Mouse (Mus musculus) limb, embryonic 11.5 days (tissue): ENCODE results near the gene Lrrc40. TPM values are rescaled to one million over a fixed set of nuclear protein-coding genes. Genes with fewer than 3 reads are reported as not detected.
"Not testable (repeated sequence)": the region's sequence is repeated elsewhere in the genome, so short reads cannot be mapped to it uniquely, and the experiment has no call there.

Experiments used
- ATAC-seq: fragments of 200-750 bp; cut with Nextera tagmentation; 2 replicates; pipeline ENCODE4 v1.8.0; 2017; ENCODE audit warnings: low read depth; ENCODE audit not compliant: insufficient number of reproducible peaks, low FRiP score, low TSS enrichment
- DNase-seq: peaks from one replicate; pipeline ENCODE4 v3.0.0-alpha.2; 2015; ENCODE audit warnings: low spot score
- H3K27ac ChIP-seq: fragments of 300-500 bp; sonication (generic); replicated peaks from 2 replicates; pipeline ENCODE4 v1.5.1; 2014; ENCODE audit warnings: low read depth, mild to moderate bottlenecking, low read length
- H3K27me3 ChIP-seq: fragments of 300-500 bp; sonication (generic); 2 replicates; pipeline ENCODE4 v1.6.1; 2014; ENCODE audit warnings: mild to moderate bottlenecking, low read length, mixed read lengths; ENCODE audit not compliant: control insufficient read depth, insufficient read depth
- H3K36me3 ChIP-seq: fragments of 300-500 bp; sonication (generic); 2 replicates; pipeline ENCODE4 v1.6.1; 2014; ENCODE audit warnings: mild to moderate bottlenecking, low read length, moderate library complexity, mixed read lengths; ENCODE audit not compliant: control insufficient read depth, insufficient read depth
- H3K4me1 ChIP-seq: fragments of 300-500 bp; sonication (generic); 2 replicates; pipeline ENCODE4 v1.6.1; 2014; ENCODE audit warnings: low read length, mixed read lengths; ENCODE audit not compliant: control insufficient read depth, insufficient read depth
- H3K4me2 ChIP-seq: fragments of 300-500 bp; sonication (generic); 2 replicates; pipeline ENCODE4 v1.6.1; 2014; ENCODE audit warnings: low read depth, mild to moderate bottlenecking, moderate library complexity; ENCODE audit not compliant: severe bottlenecking
- H3K4me3 ChIP-seq: fragments of 300-500 bp; sonication (generic); 2 replicates; pipeline ENCODE4 v1.5.1; 2014; ENCODE audit warnings: low read depth, low read length
- H3K9ac ChIP-seq: fragments of 300-500 bp; sonication (generic); 2 replicates; pipeline ENCODE4 v1.6.1; 2014; ENCODE audit warnings: mild to moderate bottlenecking, low read length
- H3K9me3 ChIP-seq: fragments of 300-500 bp; sonication (generic); 2 replicates; pipeline ENCODE4 v1.6.1; 2016; ENCODE audit warnings: low read length; ENCODE audit not compliant: control insufficient read depth
- WGBS: fragments of 180-500 bp; shearing (Covaris S2); extraction: QIAGEN DNeasy Blood & Tissue Kit; methylation state at CpG from one replicate; pipeline ENCODE4 v1.1.7; 2014; 5-methylcytosine and 5-hydroxymethylcytosine counted together
- polyA plus RNA-seq: library from polyadenylated mRNA; unstranded; fragments of >200 nt; fragmentation: Nextera tagmentation; extraction: Ambion mirVana; gene quantifications from 2 replicates; pipeline ENCODE4 v1.2.1, GENCODE M21; 2014

Lrrc40 gene
- polyA plus RNA-seq, 1 experiment from 2014 or later: 88.0 TPM

DNA sequence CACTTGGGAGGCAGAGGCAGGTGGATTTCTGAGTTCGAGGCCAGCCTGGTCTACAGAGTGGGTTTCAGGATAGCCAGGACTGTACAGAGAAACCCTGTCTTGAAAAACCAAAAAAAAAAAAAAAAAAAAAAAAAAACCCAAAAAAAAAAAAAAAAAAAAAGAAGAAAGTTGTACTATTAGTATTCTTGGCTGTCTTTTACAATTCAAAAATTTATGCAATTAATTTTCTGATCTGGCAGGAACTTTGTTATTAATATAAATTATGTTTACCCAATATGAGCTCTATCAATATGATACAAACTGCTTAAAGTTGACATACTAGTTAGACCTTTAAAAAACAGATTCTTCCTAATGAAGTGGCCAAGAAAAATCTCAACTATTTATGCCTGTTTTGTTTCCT, 66.1 kb downstream of the Lrrc40 start:
- WGBS: 54% methylated on average over 1 of the region's 1 CpGs
- DNase-seq: not testable (repeated sequence)

DNA sequence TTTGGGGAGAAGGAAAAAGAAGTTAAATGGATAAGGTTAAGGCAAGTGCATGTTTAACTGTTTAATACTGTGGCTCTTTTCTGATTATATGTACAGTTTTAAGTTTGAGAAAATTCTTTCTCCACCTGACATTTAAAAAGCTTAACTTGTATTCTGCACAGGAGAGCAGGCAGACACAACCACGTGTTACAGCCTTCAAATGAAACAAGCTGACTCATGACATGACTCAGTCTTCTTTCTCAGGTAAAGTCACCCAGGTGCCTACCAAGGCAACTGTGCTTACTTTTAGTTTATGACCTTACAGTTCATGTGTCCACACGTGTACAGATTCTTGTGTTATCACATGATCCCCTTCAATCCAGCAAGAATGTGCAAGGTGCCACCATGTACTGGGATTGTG, 67.0 kb downstream of the Lrrc40 start:
- Histone ChIP-seq H3K9me3 (no peaks in the 10 kb centered on the region), H3K27ac (no peak overlapping the region), H3K9ac (no peak overlapping the region), H3K4me3 (no peak overlapping the region), H3K4me2 (no peak overlapping the region), H3K4me1 (no peaks in the 10 kb centered on the region), H3K27me3 (no peaks in the 10 kb centered on the region), H3K36me3 (no peaks in the 10 kb centered on the region)
- WGBS: 72% methylated on average over 2 of the region's 2 CpGs
- DNase-seq (no peak), ATAC-seq (no peak)

More for the DNA sequence above, 66.1 kb downstream of the Lrrc40 start:
- not testable (repeated sequence) for H3K36me3 ChIP-seq, H3K9me3 ChIP-seq, ATAC-seq, H3K4me2 ChIP-seq, H3K9ac ChIP-seq, H3K27ac ChIP-seq, H3K27me3 ChIP-seq, H3K4me1 ChIP-seq, H3K4me3 ChIP-seq

DNA sequence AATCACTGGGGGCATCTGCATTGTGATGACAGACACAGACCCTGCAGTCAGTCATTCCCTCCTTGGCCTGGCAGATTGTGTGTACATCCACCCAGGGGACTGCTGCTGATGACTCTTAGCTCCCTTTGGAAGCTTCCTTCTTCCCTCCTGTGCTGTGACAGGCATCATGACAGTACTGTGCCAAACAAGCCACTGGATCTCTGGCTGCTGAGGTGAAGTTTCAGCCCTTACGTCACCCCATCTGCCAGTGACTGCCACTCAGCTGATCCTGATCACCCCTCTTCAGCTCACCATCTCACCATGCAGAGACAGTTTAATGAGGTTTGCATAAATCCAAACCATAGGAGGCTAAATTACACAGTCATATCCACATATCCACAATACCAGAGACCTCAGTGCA, 68.8 kb downstream of the Lrrc40 start:
- Histone ChIP-seq H3K36me3 (no peaks in the 10 kb centered on the region), H3K27me3 (no peaks in the 10 kb centered on the region), H3K9me3 (no peaks in the 10 kb centered on the region), H3K9ac (no peak overlapping the region), H3K4me2 (no peak overlapping the region), H3K4me3 (no peak overlapping the region), H3K27ac (no peak overlapping the region), H3K4me1 (no peaks in the 10 kb centered on the region)
- DNase-seq (no peak), ATAC-seq (no peak)
- WGBS: 71% methylated on average over 1 of the region's 1 CpGs

Other genes starting within 250 kb of the Lrrc40 start
- 26.0 and 28.1 TPM in 2 replicates for gene Cth, start 111.6 kb upstream of the Lrrc40 start, polyA plus RNA-seq
- 13.4 and 13.9 TPM in 2 replicates for gene Ankrd13c, start 89.4 kb upstream of the Lrrc40 start, polyA plus RNA-seq
- gene Srsf11, start within 50 bp of the Lrrc40 start, polyA plus RNA-seq: 361 and 379 TPM in 2 replicates